Mouse (Mus musculus): Measurements from ENCODE around the gene Nabp1.

GRCm38 (mm10) chr1:51466385-51466784 lies 11.8 kb downstream of the Nabp1 start:
- TF ChIP-seq CTCF (IDR thresholded peaks at IDR 0.05; ENCODE audit: low read depth) (peak; percentile 65), EP300 (IDR thresholded peaks at IDR 0.05; ENCODE audit: low read depth) (no peak)
